Mouse (Mus musculus) heart, embryonic 11.5 days (tissue): ENCODE measurements around the gene Pxk. TPM values are rescaled to one million over a fixed set of nuclear protein-coding genes. Genes with fewer than 3 reads are reported as not detected.
"Not testable (repeated sequence)": the region's sequence is repeated elsewhere in the genome, so short reads cannot be mapped to it uniquely, and the experiment has no call there.

ENCODE experiments used
- ATAC-seq: fragments of 200-750 bp; cut with Nextera tagmentation; replicated peaks from 2 replicates; pipeline ENCODE4 v1.8.0; 2017; ENCODE audit warnings: moderate library complexity; ENCODE audit not compliant: insufficient number of reproducible peaks, low FRiP score, low TSS enrichment
- H3K27ac ChIP-seq: fragments of 300-500 bp; sonication (generic); 2 replicates; pipeline ENCODE4 v1.5.1; 2014; ENCODE audit warnings: mild to moderate bottlenecking, low read depth, low read length
- H3K27me3 ChIP-seq: fragments of 300-500 bp; sonication (generic); 2 replicates; pipeline ENCODE4 v1.6.1; 2014; ENCODE audit warnings: mild to moderate bottlenecking, low read length, mixed read lengths; ENCODE audit not compliant: control insufficient read depth, insufficient read depth
- H3K36me3 ChIP-seq: fragments of 300-500 bp; sonication (generic); 2 replicates; pipeline ENCODE4 v1.6.1; 2014; ENCODE audit warnings: mild to moderate bottlenecking, low read length, moderate library complexity, mixed read lengths; ENCODE audit not compliant: control insufficient read depth, insufficient read depth
- H3K4me1 ChIP-seq: fragments of 300-500 bp; sonication (generic); 2 replicates; pipeline ENCODE4 v1.6.1; 2014; ENCODE audit warnings: low read length; ENCODE audit not compliant: control insufficient read depth, insufficient read depth
- H3K4me2 ChIP-seq: fragments of 300-500 bp; sonication (generic); 2 replicates; pipeline ENCODE4 v1.6.1; 2014; ENCODE audit warnings: mild to moderate bottlenecking, moderate library complexity
- H3K4me3 ChIP-seq: fragments of 300-500 bp; sonication (generic); 2 replicates; pipeline ENCODE4 v1.5.1; 2014; ENCODE audit warnings: low read depth, low read length
- H3K9ac ChIP-seq: fragments of 300-500 bp; sonication (generic); 2 replicates; pipeline ENCODE4 v1.6.1; 2014; ENCODE audit warnings: mild to moderate bottlenecking, low read depth, low read length, moderate library complexity
- H3K9me3 ChIP-seq: fragments of 300-500 bp; sonication (generic); replicated peaks from 2 replicates; pipeline ENCODE4 v1.6.1; 2016; ENCODE audit warnings: low read length; ENCODE audit not compliant: control insufficient read depth
- WGBS: fragments of 180-500 bp; shearing (Covaris S2); extraction: QIAGEN DNeasy Blood & Tissue Kit; methylation state at CpG from one replicate; pipeline ENCODE4 v1.1.7; 2014; ENCODE audit not compliant: insufficient replicate concordance; 5-methylcytosine and 5-hydroxymethylcytosine counted together
- polyA plus RNA-seq: library from polyadenylated mRNA; unstranded; fragments of >200 nt; fragmentation: Nextera tagmentation; extraction: Ambion mirVana; gene quantifications from 2 replicates; pipeline ENCODE4 v1.2.1, GENCODE M21; 2014

Gene Pxk
- polyA plus RNA-seq, 1 experiment from 2014 or later = 26.6 TPM

DNA sequence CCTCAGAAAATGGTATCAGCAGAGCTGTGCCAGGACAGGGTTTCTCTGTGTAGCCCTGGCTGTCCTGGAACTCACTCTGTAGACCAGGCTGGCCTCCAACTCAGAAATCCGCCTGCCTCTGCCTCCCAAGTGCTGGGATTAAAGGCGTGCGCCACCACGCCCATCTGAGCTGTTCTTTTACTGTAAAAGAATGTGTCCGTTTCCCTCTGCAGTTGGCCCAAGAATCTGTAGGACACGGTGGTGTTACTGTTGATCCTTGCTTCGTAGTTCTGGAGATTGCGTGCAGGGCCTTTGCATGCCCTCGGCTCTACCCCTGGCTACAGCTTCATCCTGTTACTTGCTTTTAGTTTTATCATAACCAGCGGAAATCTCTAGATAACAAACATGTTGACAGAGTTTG lies 25.6 kb downstream of the Pxk start:
- H3K36me3 ChIP-seq, H3K9ac ChIP-seq, H3K27me3 ChIP-seq, H3K4me2 ChIP-seq, ATAC-seq, H3K4me3 ChIP-seq, H3K4me1 ChIP-seq, H3K27ac ChIP-seq, H3K9me3 ChIP-seq: not testable (repeated sequence)
- WGBS = 80% methylated on average over 10 of the region's 10 CpGs

DNA sequence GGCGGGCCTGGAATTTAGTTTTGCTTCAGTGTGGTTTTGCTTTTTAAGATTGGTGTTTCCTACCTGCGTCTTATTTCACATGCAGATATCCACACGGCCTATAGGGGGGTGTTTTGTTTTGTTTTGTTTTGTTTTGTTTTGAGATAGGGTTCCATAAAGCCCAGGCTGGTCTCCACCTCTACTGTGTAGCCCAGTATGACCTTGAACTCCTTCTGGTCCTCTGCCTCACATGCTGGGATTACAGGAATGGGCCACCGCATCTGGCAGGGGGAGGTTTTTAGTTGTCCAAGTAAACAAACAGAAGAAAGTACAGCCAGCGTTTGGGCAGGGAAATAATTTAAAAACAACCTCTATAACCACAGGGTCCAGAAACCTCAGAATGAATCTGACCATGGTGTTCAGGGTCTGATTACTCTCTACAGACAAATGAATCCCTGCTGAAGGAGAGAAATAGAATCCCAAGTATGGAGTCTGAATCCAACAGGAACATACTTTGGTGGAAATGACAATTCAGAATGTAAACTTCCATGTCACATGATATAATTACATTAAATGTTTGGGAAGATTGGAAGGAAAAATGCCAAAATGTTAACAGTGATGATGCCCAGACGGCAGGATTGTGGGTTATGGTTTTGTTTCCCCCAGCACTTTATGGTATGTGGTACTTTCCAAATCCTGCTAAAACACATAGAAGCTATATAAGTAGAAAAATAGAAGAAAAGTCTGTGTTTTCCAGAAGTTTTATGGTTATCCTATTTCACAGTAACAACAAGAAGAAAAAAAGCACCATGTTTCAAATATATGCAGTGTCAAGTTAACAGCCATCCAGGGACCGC lies 26.3 kb downstream of the Pxk start:
- H3K27me3 ChIP-seq = no peaks in the 10 kb centered on the region
- H3K9me3 ChIP-seq = no peaks in the 10 kb centered on the region
- 73% methylated on average over 7 of the region's 7 CpGs for WGBS
- no peak for ATAC-seq
- no peak overlapping the region for H3K27ac ChIP-seq
- peaks cover 4% of the 10 kb centered on the region for H3K36me3 ChIP-seq
- H3K4me3 ChIP-seq = no peak overlapping the region
- H3K4me2 ChIP-seq = no peak overlapping the region
- H3K9ac ChIP-seq = no peak overlapping the region
- peaks cover 4% of the 10 kb centered on the region; the same call in 1 of the 2 replicates for H3K4me1 ChIP-seq

DNA sequence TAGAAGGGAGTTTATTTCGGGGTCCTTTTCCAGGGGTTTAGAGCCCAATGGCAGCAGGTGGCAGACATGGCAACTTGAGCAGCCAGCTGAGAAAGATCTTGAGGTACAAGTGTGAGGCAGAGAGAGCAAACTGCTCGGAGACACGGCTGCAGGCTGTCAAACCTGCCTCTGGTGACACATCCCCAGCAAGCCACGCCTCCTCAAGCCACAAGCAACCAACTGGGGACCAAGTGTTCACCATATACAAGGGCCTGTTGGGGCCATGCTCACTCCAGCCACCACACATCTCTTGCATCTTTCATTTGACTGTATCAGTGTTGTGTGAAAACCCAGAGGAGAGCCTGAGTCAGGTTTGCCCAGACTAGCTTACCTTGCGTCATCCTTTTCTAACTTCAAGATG lies 30.0 kb downstream of the Pxk start:
- H3K4me3 ChIP-seq = no peak overlapping the region
- peaks cover 4% of the 10 kb centered on the region; the same call in 1 of the 2 replicates for H3K4me1 ChIP-seq
- H3K27ac ChIP-seq = no peak overlapping the region
- no peak for ATAC-seq
- H3K9me3 ChIP-seq = no peaks in the 10 kb centered on the region
- H3K4me2 ChIP-seq = no peak overlapping the region
- WGBS = 48% methylated on average over 5 of the region's 5 CpGs
- peaks cover 4% of the 10 kb centered on the region for H3K36me3 ChIP-seq
- no peaks in the 10 kb centered on the region for H3K27me3 ChIP-seq
- no peak overlapping the region for H3K9ac ChIP-seq

- Histone ChIP-seq H3K4me2 (no peak overlapping the region), H3K4me3 (no peak overlapping the region), H3K27me3 (no peaks in the 10 kb centered on the region), H3K36me3 (no peaks in the 10 kb centered on the region), H3K27ac (no peak overlapping the region), H3K9me3 (no peaks in the 10 kb centered on the region), H3K4me1 (peaks cover 8% of the 10 kb centered on the region), H3K9ac (no peak overlapping the region)
- WGBS = 74% methylated on average over 8 of the region's 8 CpGs
- no peak for ATAC-seq
Observed at GRCm38 (mm10) chr14:8132789-8133188, 34.8 kb downstream of the Pxk start.

DNA sequence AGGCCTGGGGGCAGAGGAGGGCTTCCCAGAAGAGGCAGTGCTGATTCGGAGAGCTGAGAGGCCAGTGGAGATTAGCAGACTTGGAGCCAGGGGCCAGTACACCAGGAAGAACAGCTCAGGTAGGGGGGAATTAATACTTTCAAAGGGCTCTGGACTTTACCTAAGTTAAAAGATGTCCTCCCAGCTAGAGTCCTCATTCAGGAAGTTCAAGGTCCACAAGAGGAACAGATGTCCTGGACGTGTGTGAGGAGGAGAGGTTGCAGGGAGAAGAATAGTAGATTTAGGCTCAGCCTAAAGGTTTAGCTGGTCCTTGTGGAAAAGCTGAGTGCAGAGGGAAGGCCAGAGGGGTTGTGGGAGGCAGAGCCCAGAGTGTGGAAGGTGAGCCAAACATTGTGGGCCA lies 36.2 kb downstream of the Pxk start:
- H3K4me2 ChIP-seq = no peak overlapping the region
- 66% methylated on average over 2 of the region's 2 CpGs for WGBS
- H3K27me3 ChIP-seq = no peaks in the 10 kb centered on the region
- H3K9me3 ChIP-seq = no peaks in the 10 kb centered on the region
- no peak overlapping the region; the same call in 1 of the 2 replicates for H3K27ac ChIP-seq
- no peak for ATAC-seq
- no peak overlapping the region for H3K9ac ChIP-seq
- H3K36me3 ChIP-seq = no peaks in the 10 kb centered on the region
- no peak overlapping the region for H3K4me3 ChIP-seq
- H3K4me1 ChIP-seq = peaks cover 5% of the 10 kb centered on the region; the same call in 1 of the 2 replicates

- H3K9ac ChIP-seq = no peak overlapping the region
- H3K4me2 ChIP-seq = no peak overlapping the region
- H3K36me3 ChIP-seq = no peaks in the 10 kb centered on the region
- H3K4me1 ChIP-seq = peaks cover 5% of the 10 kb centered on the region; the same call in 1 of the 2 replicates
- no peak for ATAC-seq
- peak overlapping the region; percentile 24; the same call in 1 of the 2 replicates for H3K27ac ChIP-seq
- no peak overlapping the region for H3K4me3 ChIP-seq
- no peaks in the 10 kb centered on the region for H3K9me3 ChIP-seq
- WGBS = 61% methylated on average over 3 of the region's 3 CpGs
- H3K27me3 ChIP-seq = no peaks in the 10 kb centered on the region
Observed at GRCm38 (mm10) chr14:8135130-8135529, 37.1 kb downstream of the Pxk start.

DNA sequence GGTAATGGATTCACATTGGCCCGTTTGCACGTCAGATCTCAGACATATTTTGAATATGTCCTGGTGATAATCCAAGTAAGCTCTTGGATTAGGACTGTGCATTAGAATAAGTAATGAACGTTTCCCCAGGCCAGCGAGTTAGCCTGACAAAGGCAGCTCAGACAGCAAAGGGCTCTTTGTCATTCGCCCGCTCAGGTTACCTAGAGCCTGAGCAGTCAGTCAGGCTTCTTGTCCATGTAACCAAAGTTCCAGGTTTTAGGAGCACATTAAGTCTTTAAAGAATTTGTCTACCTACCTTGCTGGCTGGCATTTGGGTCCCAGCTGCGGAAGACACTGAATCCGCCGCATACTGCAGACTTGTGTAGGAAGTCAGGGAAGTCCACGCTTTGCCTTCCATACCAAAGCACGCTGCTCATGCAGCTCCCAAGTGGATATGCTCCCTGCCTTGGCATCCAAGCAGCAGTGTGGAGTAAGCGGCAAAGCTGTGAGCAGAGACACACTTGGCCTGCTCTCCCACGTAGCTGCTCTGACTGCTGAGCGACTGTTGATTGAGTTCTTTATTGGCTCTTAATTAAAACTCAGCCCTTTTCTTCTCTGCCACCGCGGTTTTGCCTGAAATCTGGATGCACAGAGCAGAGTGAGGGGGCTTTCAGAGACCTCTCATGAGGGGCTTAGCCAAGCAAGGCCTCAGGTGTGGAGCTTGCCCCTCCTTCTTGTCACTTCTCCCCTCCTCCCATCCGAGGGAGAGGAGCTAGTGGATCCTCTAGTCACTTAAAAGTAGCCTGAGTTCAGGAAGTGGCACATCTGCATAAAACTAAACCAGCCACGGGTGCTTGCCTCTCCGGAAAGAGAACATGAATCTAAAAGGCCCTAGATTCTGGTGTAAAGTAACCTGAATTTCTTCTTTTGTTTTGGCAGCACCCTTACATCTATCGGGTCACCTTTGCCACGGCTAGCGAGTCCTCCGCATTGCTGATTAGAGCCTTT lies 42.0 kb downstream of the Pxk start:
- Histone ChIP-seq H3K4me3 (no peak overlapping the region), H3K4me2 (no peak overlapping the region), H3K27ac (no peak overlapping the region), H3K36me3 (0 out of 2 replicates have a peak, but pooled peaks cover 2% of the 10 kb centered on the region), H3K9ac (no peak overlapping the region), H3K4me1 (no peaks in the 10 kb centered on the region), H3K27me3 (no peaks in the 10 kb centered on the region), H3K9me3 (no peaks in the 10 kb centered on the region)
- no peak for ATAC-seq
- WGBS = 79% methylated on average over 23 of the region's 23 CpGs

GRCm38 (mm10) chr14:8141131-8141530 lies 43.1 kb downstream of the Pxk start:
- no peak overlapping the region for H3K4me2 ChIP-seq
- no peak overlapping the region for H3K27ac ChIP-seq
- H3K9ac ChIP-seq = no peak overlapping the region
- H3K36me3 ChIP-seq = 0 out of 2 replicates have a peak, but pooled peaks cover 2% of the 10 kb centered on the region
- H3K27me3 ChIP-seq = no peaks in the 10 kb centered on the region
- no peak overlapping the region for H3K4me3 ChIP-seq
- no peak for ATAC-seq
- 92% methylated on average over 2 of the region's 2 CpGs for WGBS
- no peaks in the 10 kb centered on the region for H3K9me3 ChIP-seq
- 0 out of 2 replicates have a peak, but pooled peaks cover under 1% of the 10 kb centered on the region for H3K4me1 ChIP-seq
